Mouse (Mus musculus) midbrain, embryonic 16.5 days (tissue): Measurements from ENCODE around the gene Polr1c. TPM values are rescaled to one million over a fixed set of nuclear protein-coding genes. Genes with fewer than 3 reads are reported as not detected.

ENCODE experiments used
- ATAC-seq: fragments of 200-750 bp; cut with Nextera tagmentation; 2 replicates; pipeline ENCODE4 v1.8.0; 2017; ENCODE audit warnings: moderate TSS enrichment
- H3K27ac ChIP-seq: fragments of 300-500 bp; sonication (generic); 2 replicates; pipeline ENCODE4 v1.5.1; 2014; ENCODE audit warnings: mild to moderate bottlenecking, low read length, mixed read lengths
- H3K27me3 ChIP-seq: fragments of 300-500 bp; sonication (generic); 2 replicates; pipeline ENCODE4 v1.6.1; 2014; ENCODE audit warnings: low read depth, low read length, mixed read lengths; ENCODE audit not compliant: control insufficient read depth, insufficient read depth
- H3K36me3 ChIP-seq: fragments of 300-500 bp; sonication (generic); 2 replicates; pipeline ENCODE4 v1.6.1; 2014; ENCODE audit warnings: mild to moderate bottlenecking, low read length, moderate library complexity, mixed read lengths; ENCODE audit not compliant: control insufficient read depth, insufficient read depth
- H3K4me1 ChIP-seq: fragments of 300-500 bp; sonication (generic); 2 replicates; pipeline ENCODE4 v1.6.1; 2014; ENCODE audit warnings: mild to moderate bottlenecking, low read length, mixed read lengths; ENCODE audit not compliant: control insufficient read depth, insufficient read depth
- H3K4me2 ChIP-seq: fragments of 300-500 bp; sonication (generic); 2 replicates; pipeline ENCODE4 v1.6.1; 2014; ENCODE audit warnings: mild to moderate bottlenecking, low read length, mixed read lengths
- H3K4me3 ChIP-seq: fragments of 300-500 bp; sonication (generic); 2 replicates; pipeline ENCODE4 v1.5.1; 2014; ENCODE audit warnings: low read depth, mild to moderate bottlenecking, low read length, moderate library complexity, mixed read lengths
- H3K9ac ChIP-seq: fragments of 300-500 bp; sonication (generic); 2 replicates; pipeline ENCODE4 v1.6.1; 2014; ENCODE audit warnings: low read depth, low read length, mixed read lengths
- H3K9me3 ChIP-seq: fragments of 300-500 bp; sonication (generic); replicated peaks from 2 replicates; pipeline ENCODE4 v1.6.1; 2014; ENCODE audit warnings: mild to moderate bottlenecking, low read length, mixed read lengths; ENCODE audit not compliant: control insufficient read depth, poor library complexity, severe bottlenecking
- whole genome bisulfite sequencing: fragments of 180-500 bp; shearing (Covaris S2); extraction: QIAGEN DNeasy Blood & Tissue Kit; methylation state at CpG from one replicate; pipeline ENCODE4 v1.1.7; 2014; 5-methylcytosine and 5-hydroxymethylcytosine counted together
- polyA plus RNA-seq: library from polyadenylated mRNA; unstranded; fragments of >200 nt; fragmentation: Nextera tagmentation; extraction: Ambion mirVana; gene quantifications from 2 replicates; pipeline ENCODE4 v1.2.1, GENCODE M21; 2015

Polr1c gene
- polyA plus RNA-seq, 1 experiment from 2014 or later: 71.3 TPM

GRCm38 (mm10) chr17:46278011-46278765, 30.3 kb upstream of the Polr1c start:
- H3K27ac ChIP-seq: no peak overlapping the region

GRCm38 (mm10) chr17:46277586-46277985, 29.7 kb upstream of the Polr1c start:
- ATAC-seq: no peak
- Histone ChIP-seq H3K36me3 (no peaks in the 10 kb centered on the region), H3K4me3 (no peak overlapping the region), H3K4me2 (no peak overlapping the region), H3K9me3 (no peaks in the 10 kb centered on the region), H3K27me3 (no peaks in the 10 kb centered on the region), H3K27ac (no peak overlapping the region), H3K4me1 (peaks cover 9% of the 10 kb centered on the region), H3K9ac (no peak overlapping the region)
- 90% methylated on average over 4 of the region's 4 CpGs for WGBS

More at GRCm38 (mm10) chr17:46278011-46278765, 30.3 kb upstream of the Polr1c start:
- no peak overlapping the region for H3K4me2 ChIP-seq
- 94% methylated on average over 12 of the region's 12 CpGs for WGBS
- H3K36me3 ChIP-seq: no peaks in the 10 kb centered on the region
- H3K9me3 ChIP-seq: no peaks in the 10 kb centered on the region
- H3K4me1 ChIP-seq: peaks cover 11% of the 10 kb centered on the region
- no peak for ATAC-seq
- no peak overlapping the region for H3K4me3 ChIP-seq
- H3K9ac ChIP-seq: no peak overlapping the region
- no peaks in the 10 kb centered on the region for H3K27me3 ChIP-seq

GRCm38 (mm10) chr17:46275506-46275905, 27.7 kb upstream of the Polr1c start:
- Histone ChIP-seq H3K4me1 (no peaks in the 10 kb centered on the region), H3K36me3 (no peaks in the 10 kb centered on the region), H3K27ac (no peak overlapping the region), H3K9me3 (no peaks in the 10 kb centered on the region), H3K4me3 (no peak overlapping the region), H3K4me2 (no peak overlapping the region), H3K9ac (no peak overlapping the region), H3K27me3 (no peaks in the 10 kb centered on the region)
- 89% methylated on average over 10 of the region's 10 CpGs for WGBS
- no peak for ATAC-seq

- Histone ChIP-seq H3K4me3 (no peak overlapping the region), H3K9ac (no peak overlapping the region), H3K9me3 (no peaks in the 10 kb centered on the region), H3K4me2 (no peak overlapping the region), H3K27ac (no peak overlapping the region), H3K4me1 (no peaks in the 10 kb centered on the region), H3K27me3 (no peaks in the 10 kb centered on the region), H3K36me3 (no peaks in the 10 kb centered on the region)
- no peak for ATAC-seq
- 90% methylated on average over 6 of the region's 6 CpGs for whole genome bisulfite sequencing
Measured at GRCm38 (mm10) chr17:46275034-46275433, 27.2 kb upstream of the Polr1c start.

- no peaks in the 10 kb centered on the region for H3K9me3 ChIP-seq
- H3K9ac ChIP-seq: no peak overlapping the region
- no peak for ATAC-seq
- WGBS: 83% methylated on average over 6 of the region's 6 CpGs
- no peak overlapping the region for H3K4me2 ChIP-seq
- H3K36me3 ChIP-seq: no peaks in the 10 kb centered on the region
- H3K4me1 ChIP-seq: no peaks in the 10 kb centered on the region
- no peak overlapping the region for H3K27ac ChIP-seq
- no peak overlapping the region for H3K4me3 ChIP-seq
- H3K27me3 ChIP-seq: no peaks in the 10 kb centered on the region
Measured at GRCm38 (mm10) chr17:46274465-46274864, 26.6 kb upstream of the Polr1c start.

GRCm38 (mm10) chr17:46273803-46274236, 26.0 kb upstream of the Polr1c start:
- Histone ChIP-seq H3K9me3 (no peaks in the 10 kb centered on the region), H3K36me3 (no peaks in the 10 kb centered on the region), H3K4me2 (no peak overlapping the region), H3K4me3 (no peak overlapping the region), H3K9ac (no peak overlapping the region), H3K4me1 (no peaks in the 10 kb centered on the region), H3K27ac (no peak overlapping the region), H3K27me3 (no peaks in the 10 kb centered on the region)
- ATAC-seq: no peak
- 76% methylated on average over 1 of the region's 1 CpGs for WGBS

- Histone ChIP-seq H3K9me3 (no peaks in the 10 kb centered on the region), H3K9ac (no peak overlapping the region), H3K27me3 (no peaks in the 10 kb centered on the region), H3K27ac (no peak overlapping the region), H3K4me1 (no peaks in the 10 kb centered on the region), H3K4me2 (no peak overlapping the region), H3K4me3 (no peak overlapping the region), H3K36me3 (no peaks in the 10 kb centered on the region)
- WGBS: 91% methylated on average over 5 of the region's 5 CpGs
- ATAC-seq: no peak
Measured at GRCm38 (mm10) chr17:46272675-46273074, 24.8 kb upstream of the Polr1c start.

GRCm38 (mm10) chr17:46272058-46272457, 24.2 kb upstream of the Polr1c start:
- 82% methylated on average over 2 of the region's 2 CpGs for WGBS
- Histone ChIP-seq H3K9me3 (no peaks in the 10 kb centered on the region), H3K4me3 (no peak overlapping the region), H3K27me3 (no peaks in the 10 kb centered on the region), H3K4me1 (no peaks in the 10 kb centered on the region), H3K27ac (no peak overlapping the region), H3K4me2 (no peak overlapping the region), H3K36me3 (no peaks in the 10 kb centered on the region), H3K9ac (no peak overlapping the region)
- ATAC-seq: no peak

GRCm38 (mm10) chr17:46269771-46270534, 22.1 kb upstream of the Polr1c start:
- Histone ChIP-seq H3K4me2 (no peak overlapping the region), H3K4me3 (no peak overlapping the region), H3K36me3 (no peaks in the 10 kb centered on the region), H3K9ac (no peak overlapping the region), H3K27me3 (no peaks in the 10 kb centered on the region), H3K27ac (no peak overlapping the region), H3K4me1 (no peaks in the 10 kb centered on the region), H3K9me3 (no peaks in the 10 kb centered on the region)
- 84% methylated on average over 19 of the region's 19 CpGs for WGBS
- no peak for ATAC-seq
